Mouse (Mus musculus) retina, embryonic 14.5 days (tissue): ENCODE results near the gene Olfr220.
A peak's percentile ranks its signal among the peaks of the same experiment; 100 is the strongest.

Experiments used
- DNase-seq: peaks from one replicate; pipeline ENCODE4 v3.0.0-alpha.2; 2015; ENCODE audit warnings: low spot score

Gene Olfr220

GRCm38 (mm10) chr1:174441782-174442181 lies at the start of gene Olfr220:
Olfr220 (plus strand) TSS chr1:174442082.
- DNase-seq, result no peak

GRCm38 (mm10) chr1:174422959-174423358 lies 18.9 kb upstream of the Olfr220 start:
- no peak for DNase-seq

- DNase-seq, result no peak
Observed at GRCm38 (mm10) chr1:174423764-174424163, 18.1 kb upstream of the Olfr220 start, which contains the start of gene Olfr414. Olfr414 (plus strand) TSS chr1:174424064.

- DNase-seq, result no peak
Observed at GRCm38 (mm10) chr1:174426180-174426986, 15.5 kb upstream of the Olfr220 start.

GRCm38 (mm10) chr1:174427402-174427801 lies 14.5 kb upstream of the Olfr220 start:
- DNase-seq, result no peak

- DNase-seq, result no peak
Observed at GRCm38 (mm10) chr1:174428407-174428806, 13.5 kb upstream of the Olfr220 start.

GRCm38 (mm10) chr1:174434121-174434520 lies 7.8 kb upstream of the Olfr220 start:
- no peak for DNase-seq

- no peak for DNase-seq
Observed at GRCm38 (mm10) chr1:174455100-174455499, 13.2 kb downstream of the Olfr220 start.

- no peak for DNase-seq
Observed at GRCm38 (mm10) chr1:174465385-174465784, 23.5 kb downstream of the Olfr220 start.

- DNase-seq, result peak; percentile 73
Observed at GRCm38 (mm10) chr1:174466240-174466639, 24.4 kb downstream of the Olfr220 start.

GRCm38 (mm10) chr1:174469736-174470135 lies 27.9 kb downstream of the Olfr220 start:
- DNase-seq, result peak; percentile 82

GRCm38 (mm10) chr1:174482567-174482966 lies 40.7 kb downstream of the Olfr220 start:
- no peak for DNase-seq

- DNase-seq, result no peak
Observed at GRCm38 (mm10) chr1:174500064-174500463, 58.2 kb downstream of the Olfr220 start.
